Mouse (Mus musculus) T-helper 2 cell (primary cell): ENCODE data around the gene Kansl2.

Experiments
- in situ Hi-C: fragments of 300-600 bp; cut with MboI, MseI; formaldehyde crosslinking; loops from one replicate; pipeline ENCODE4 v1.15.1; 2025; ENCODE audit warnings: high pct_unique_total_duplicates

The Kansl2 gene

GRCm38 (mm10) chr15:98533881-98534627, at the start of gene Kansl2:
Gene Kansl2, minus strand, starts transcription at chr15:98534264.
- in situ Hi-C loops: loop anchor here (10.0 kb wide), 1 partner anchor 719 kb away; no protein-coding TSS in a partner anchor

- in situ Hi-C loops: loop anchor here (5.0 kb wide), 1 partner anchor 34 kb away; no protein-coding TSS in a partner anchor
Measured at GRCm38 (mm10) chr15:98582996-98583395, 48.9 kb upstream of the Kansl2 start.

GRCm38 (mm10) chr15:98582410-98582809, 48.3 kb upstream of the Kansl2 start:
- in situ Hi-C loops: loop anchor here (5.0 kb wide), 1 partner anchor 35 kb away; no protein-coding TSS in a partner anchor

- in situ Hi-C loops: loop anchor here (5.0 kb wide), 1 partner anchor 37 kb away; no protein-coding TSS in a partner anchor
Measured at GRCm38 (mm10) chr15:98579795-98580464, 45.9 kb upstream of the Kansl2 start.

- in situ Hi-C loops: no loop called here
Measured at GRCm38 (mm10) chr15:98579310-98579709, 45.2 kb upstream of the Kansl2 start.

GRCm38 (mm10) chr15:98573293-98573692, 39.2 kb upstream of the Kansl2 start:
- in situ Hi-C loops: loop anchor here (25.0 kb wide), 1 partner anchor 664 kb away; no protein-coding TSS in a partner anchor

GRCm38 (mm10) chr15:98570873-98571538, 36.9 kb upstream of the Kansl2 start, which contains the start of the genes Ccnt1 and 4930415O20Rik:
Gene Ccnt1, minus strand, starts transcription at chr15:98570923.
Gene 4930415O20Rik, plus strand, starts transcription at chr15:98571004.
- in situ Hi-C loops: loop anchor here (25.0 kb wide), 1 partner anchor 666 kb away; no protein-coding TSS in a partner anchor

GRCm38 (mm10) chr15:98569795-98570365, 35.8 kb upstream of the Kansl2 start:
- in situ Hi-C loops: loop anchor here (25.0 kb wide), 1 partner anchor 667 kb away; no protein-coding TSS in a partner anchor

- in situ Hi-C loops: loop anchor here (25.0 kb wide), 1 partner anchor 668 kb away; no protein-coding TSS in a partner anchor
Measured at GRCm38 (mm10) chr15:98569216-98569615, 35.2 kb upstream of the Kansl2 start.

GRCm38 (mm10) chr15:98568256-98569033, 34.4 kb upstream of the Kansl2 start:
- in situ Hi-C loops: loop anchor here (25.0 kb wide), 1 partner anchor 669 kb away; no protein-coding TSS in a partner anchor

GRCm38 (mm10) chr15:98567278-98568134, 33.4 kb upstream of the Kansl2 start:
- in situ Hi-C loops: loop anchor here (25.0 kb wide), 1 partner anchor 670 kb away; no protein-coding TSS in a partner anchor

- in situ Hi-C loops: loop anchor here (25.0 kb wide), 1 partner anchor 670 kb away; no protein-coding TSS in a partner anchor
Measured at GRCm38 (mm10) chr15:98566973-98567277, 32.9 kb upstream of the Kansl2 start.

- in situ Hi-C loops: loop anchor here (25.0 kb wide), 1 partner anchor 680 kb away; no protein-coding TSS in a partner anchor
Measured at GRCm38 (mm10) chr15:98557186-98557585, 23.1 kb upstream of the Kansl2 start.

GRCm38 (mm10) chr15:98555881-98556280, 21.8 kb upstream of the Kansl2 start:
- in situ Hi-C loops: loop anchor here (25.0 kb wide), 1 partner anchor 681 kb away; no protein-coding TSS in a partner anchor

GRCm38 (mm10) chr15:98552758-98553157, 18.7 kb upstream of the Kansl2 start:
- in situ Hi-C loops: loop anchor here (25.0 kb wide), 1 partner anchor 685 kb away; no protein-coding TSS in a partner anchor

GRCm38 (mm10) chr15:98546843-98547242, 12.8 kb upstream of the Kansl2 start:
- in situ Hi-C loops: no loop called here

GRCm38 (mm10) chr15:98545151-98545550, 11.1 kb upstream of the Kansl2 start:
- in situ Hi-C loops: no loop called here

GRCm38 (mm10) chr15:98543341-98543740, 9.3 kb upstream of the Kansl2 start:
- in situ Hi-C loops: no loop called here

- in situ Hi-C loops: no loop called here
Measured at GRCm38 (mm10) chr15:98541064-98541463, 7.0 kb upstream of the Kansl2 start.
